Mouse (Mus musculus) splenic B cell, adult 2 months (primary cell): ENCODE data around the gene Btbd11.

Experiments
- DNase-seq: peaks from one replicate; pipeline ENCODE4 v3.0.0-alpha.2; 2011; ENCODE audit warnings: low read depth, low spot score
- H3K27me3 ChIP-seq: 2 replicates; pipeline ENCODE4 v1.6.1; 2012; ENCODE audit warnings: mild to moderate bottlenecking, low read length, moderate library complexity, mixed read lengths; ENCODE audit not compliant: control insufficient read depth, poor library complexity, insufficient read depth, severe bottlenecking
- H3K36me3 ChIP-seq: 2 replicates; pipeline ENCODE4 v1.6.1; 2012; ENCODE audit warnings: mild to moderate bottlenecking, low read length, moderate library complexity, mixed read lengths; ENCODE audit not compliant: control insufficient read depth, poor library complexity, insufficient read depth, severe bottlenecking

The Btbd11 gene

GRCm38 (mm10) chr10:85540311-85541093 is 153.9 kb downstream of the Btbd11 start:
- DNase-seq: no peak
- Histone ChIP-seq H3K36me3 (no peaks in the 10 kb centered on the region), H3K27me3 (no peaks in the 10 kb centered on the region)

GRCm38 (mm10) chr10:85541481-85541880 is 154.9 kb downstream of the Btbd11 start:
- no peaks in the 10 kb centered on the region for H3K27me3 ChIP-seq
- DNase-seq: no peak
- H3K36me3 ChIP-seq: no peaks in the 10 kb centered on the region

- no peaks in the 10 kb centered on the region for H3K36me3 ChIP-seq
- DNase-seq: no peak
- H3K27me3 ChIP-seq: no peaks in the 10 kb centered on the region
These were observed 155.4 kb downstream of the Btbd11 start for GRCm38 (mm10) chr10:85541892-85542630.

GRCm38 (mm10) chr10:85543281-85543680 is 156.7 kb downstream of the Btbd11 start:
- no peak for DNase-seq
- Histone ChIP-seq H3K27me3 (no peaks in the 10 kb centered on the region), H3K36me3 (no peaks in the 10 kb centered on the region)

- H3K36me3 ChIP-seq: no peaks in the 10 kb centered on the region
- DNase-seq: no peak
- H3K27me3 ChIP-seq: no peaks in the 10 kb centered on the region
These were observed 158.4 kb downstream of the Btbd11 start for GRCm38 (mm10) chr10:85544991-85545390.

- DNase-seq: no peak
- Histone ChIP-seq H3K36me3 (no peaks in the 10 kb centered on the region), H3K27me3 (no peaks in the 10 kb centered on the region)
These were observed 168.6 kb downstream of the Btbd11 start for GRCm38 (mm10) chr10:85555193-85555592.

GRCm38 (mm10) chr10:85561418-85561817 is 174.8 kb downstream of the Btbd11 start:
- no peaks in the 10 kb centered on the region for H3K36me3 ChIP-seq
- DNase-seq: no peak
- H3K27me3 ChIP-seq: no peaks in the 10 kb centered on the region; the same call in 1 of the 2 replicates

GRCm38 (mm10) chr10:85571456-85571855 is 184.8 kb downstream of the Btbd11 start:
- H3K27me3 ChIP-seq: no peaks in the 10 kb centered on the region; the same call in 1 of the 2 replicates
- no peaks in the 10 kb centered on the region for H3K36me3 ChIP-seq
- no peak for DNase-seq

- no peak for DNase-seq
- no peaks in the 10 kb centered on the region for H3K36me3 ChIP-seq
- H3K27me3 ChIP-seq: no peaks in the 10 kb centered on the region
These were observed 186.0 kb downstream of the Btbd11 start for GRCm38 (mm10) chr10:85572571-85572970.

- Histone ChIP-seq H3K27me3 (no peaks in the 10 kb centered on the region), H3K36me3 (no peaks in the 10 kb centered on the region)
- no peak for DNase-seq
These were observed 191.3 kb downstream of the Btbd11 start for GRCm38 (mm10) chr10:85577891-85578420.

GRCm38 (mm10) chr10:85578571-85579465 is 192.2 kb downstream of the Btbd11 start:
- no peaks in the 10 kb centered on the region for H3K27me3 ChIP-seq
- no peak for DNase-seq
- no peaks in the 10 kb centered on the region for H3K36me3 ChIP-seq

GRCm38 (mm10) chr10:85587758-85588157 is 201.1 kb downstream of the Btbd11 start:
- H3K36me3 ChIP-seq: no peaks in the 10 kb centered on the region
- no peak for DNase-seq

GRCm38 (mm10) chr10:85590043-85590442 is 203.4 kb downstream of the Btbd11 start:
- Histone ChIP-seq H3K27me3 (no peaks in the 10 kb centered on the region), H3K36me3 (no peaks in the 10 kb centered on the region)
- no peak for DNase-seq

More at GRCm38 (mm10) chr10:85587758-85588157, 201.1 kb downstream of the Btbd11 start:
- H3K27me3 ChIP-seq: no peaks in the 10 kb centered on the region

GRCm38 (mm10) chr10:85591296-85591695 is 204.7 kb downstream of the Btbd11 start:
- H3K27me3 ChIP-seq: no peaks in the 10 kb centered on the region
- no peaks in the 10 kb centered on the region for H3K36me3 ChIP-seq
- no peak for DNase-seq
